Mouse (Mus musculus) midbrain, postnatal 0 days (tissue): ENCODE results near the gene Iah1. TPM values are rescaled to one million over a fixed set of nuclear protein-coding genes. Genes with fewer than 3 reads are reported as not detected.
A peak's percentile ranks its signal among the peaks of the same experiment; 100 is the strongest.

ENCODE experiments used
- ATAC-seq: fragments of 200-750 bp; cut with Nextera tagmentation; 2 replicates; pipeline ENCODE4 v1.8.0; 2017; ENCODE audit warnings: moderate number of reproducible peaks, mild to moderate bottlenecking, moderate TSS enrichment, moderate library complexity; ENCODE audit not compliant: low FRiP score
- DNase-seq: peaks from one replicate; pipeline ENCODE4 v3.0.0-alpha.2; 2015; ENCODE audit warnings: low spot score
- H3K27ac ChIP-seq: fragments of 300-500 bp; sonication (generic); 2 replicates; pipeline ENCODE4 v1.5.1; 2014; ENCODE audit warnings: low read depth, mild to moderate bottlenecking, low read length, mixed read lengths
- H3K27me3 ChIP-seq: fragments of 300-500 bp; sonication (generic); 2 replicates; pipeline ENCODE4 v1.6.1; 2014; ENCODE audit warnings: low read length, control low read depth, mixed read lengths; ENCODE audit not compliant: insufficient read depth
- H3K36me3 ChIP-seq: fragments of 300-500 bp; sonication (generic); 2 replicates; pipeline ENCODE4 v1.6.1; 2014; ENCODE audit warnings: low read length, control low read depth, mixed read lengths; ENCODE audit not compliant: insufficient read depth
- H3K4me1 ChIP-seq: fragments of 300-500 bp; sonication (generic); 2 replicates; pipeline ENCODE4 v1.6.1; 2014; ENCODE audit warnings: mild to moderate bottlenecking, control low read depth, antibody characterized with exemption, low read length, mixed read lengths; ENCODE audit not compliant: insufficient read depth
- H3K4me2 ChIP-seq: fragments of 300-500 bp; sonication (generic); 2 replicates; pipeline ENCODE4 v1.6.1; 2014; ENCODE audit warnings: low read depth, mild to moderate bottlenecking, low read length, mixed read lengths; ENCODE audit not compliant: poor library complexity, severe bottlenecking
- H3K4me3 ChIP-seq: fragments of 300-500 bp; sonication (generic); 2 replicates; pipeline ENCODE4 v1.5.1; 2014; ENCODE audit warnings: low read depth, mild to moderate bottlenecking, low read length, moderate library complexity
- H3K9ac ChIP-seq: fragments of 300-500 bp; sonication (generic); replicated peaks from 2 replicates; pipeline ENCODE4 v1.6.1; 2014; ENCODE audit warnings: mild to moderate bottlenecking, low read length, moderate library complexity, mixed read lengths; ENCODE audit not compliant: poor library complexity, severe bottlenecking
- H3K9me3 ChIP-seq: fragments of 300-500 bp; sonication (generic); 2 replicates; pipeline ENCODE4 v1.6.1; 2016; ENCODE audit warnings: low read length, control low read depth
- CTCF ChIP-seq: IDR thresholded peaks from 2 replicates; pipeline ENCODE4 v1.5.1; 2016; ENCODE audit warnings: antibody characterized with exemption, mild to moderate bottlenecking
- WGBS: fragments of 180-500 bp; shearing (Covaris S2); extraction: QIAGEN DNeasy Blood & Tissue Kit; methylation state at CpG from one replicate; pipeline ENCODE4 v1.1.7; 2014; 5-methylcytosine and 5-hydroxymethylcytosine counted together
- polyA plus RNA-seq: library from polyadenylated mRNA; unstranded; fragments of >200 nt; fragmentation: Nextera tagmentation; extraction: Ambion mirVana; gene quantifications from 2 replicates; pipeline ENCODE4 v1.2.1, GENCODE M21; 2015
- total RNA-seq: library from RNA; depleted of rRNA; stranded (reverse); fragments of >200 nt; gene quantifications from 2 replicates; pipeline ENCODE4 v1.2.3, GENCODE M21; 2014; rRNA removed

The Iah1 gene
- total and polyA plus RNA-seq, 2 experiments from 2014 or later = 19.8 to 22.2 TPM

DNA sequence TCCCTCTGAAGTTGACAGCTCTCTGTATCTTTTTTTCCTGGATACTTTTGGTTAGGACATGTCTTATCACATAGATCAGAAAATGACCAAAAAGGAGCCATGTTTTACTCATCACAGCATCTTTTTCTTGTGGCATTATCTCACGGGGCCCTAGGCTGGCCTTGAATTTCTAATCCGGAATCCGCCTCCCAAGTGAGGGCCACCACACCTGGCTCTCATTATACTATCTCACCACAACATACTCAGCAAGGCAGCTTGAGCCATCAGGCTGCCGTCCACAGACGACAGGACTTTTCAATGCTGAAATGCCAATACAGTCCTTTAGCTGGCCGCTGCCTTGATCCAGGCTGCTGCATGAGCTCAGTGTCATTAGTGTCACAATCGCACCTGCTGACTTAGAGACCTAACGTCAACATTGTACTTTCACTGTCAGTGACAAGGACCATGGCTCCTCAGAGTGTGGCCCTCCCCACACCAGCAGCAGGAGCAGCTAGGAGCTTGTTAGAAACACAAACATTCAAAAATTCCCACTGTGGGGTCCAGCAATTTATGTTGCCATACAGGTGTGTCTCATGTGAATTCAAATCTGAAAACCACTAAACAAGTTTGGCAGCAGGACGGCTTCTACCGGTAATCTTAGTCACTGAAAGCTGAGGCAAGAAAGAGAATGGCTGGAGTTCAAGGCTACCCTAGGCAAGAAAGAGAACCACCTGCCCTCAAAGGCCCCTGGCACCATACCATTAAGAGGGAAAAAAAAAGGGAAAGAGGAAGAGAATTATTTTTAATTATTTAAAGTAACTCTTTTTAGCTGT, 48.6 kb downstream of the Iah1 start:
- no peak overlapping the region for H3K9ac ChIP-seq
- no peaks in the 10 kb centered on the region for H3K4me1 ChIP-seq
- TF ChIP-seq CTCF = no peak
- 83% methylated on average over 10 of the region's 10 CpGs for WGBS
- no peaks in the 10 kb centered on the region for H3K27me3 ChIP-seq
- no peak overlapping the region for H3K4me2 ChIP-seq
- no peaks in the 10 kb centered on the region for H3K9me3 ChIP-seq
- H3K36me3 ChIP-seq = no peaks in the 10 kb centered on the region
- no peak overlapping the region for H3K4me3 ChIP-seq
- H3K27ac ChIP-seq = no peak overlapping the region
- DNase-seq (no peak), ATAC-seq (no peak)

DNA sequence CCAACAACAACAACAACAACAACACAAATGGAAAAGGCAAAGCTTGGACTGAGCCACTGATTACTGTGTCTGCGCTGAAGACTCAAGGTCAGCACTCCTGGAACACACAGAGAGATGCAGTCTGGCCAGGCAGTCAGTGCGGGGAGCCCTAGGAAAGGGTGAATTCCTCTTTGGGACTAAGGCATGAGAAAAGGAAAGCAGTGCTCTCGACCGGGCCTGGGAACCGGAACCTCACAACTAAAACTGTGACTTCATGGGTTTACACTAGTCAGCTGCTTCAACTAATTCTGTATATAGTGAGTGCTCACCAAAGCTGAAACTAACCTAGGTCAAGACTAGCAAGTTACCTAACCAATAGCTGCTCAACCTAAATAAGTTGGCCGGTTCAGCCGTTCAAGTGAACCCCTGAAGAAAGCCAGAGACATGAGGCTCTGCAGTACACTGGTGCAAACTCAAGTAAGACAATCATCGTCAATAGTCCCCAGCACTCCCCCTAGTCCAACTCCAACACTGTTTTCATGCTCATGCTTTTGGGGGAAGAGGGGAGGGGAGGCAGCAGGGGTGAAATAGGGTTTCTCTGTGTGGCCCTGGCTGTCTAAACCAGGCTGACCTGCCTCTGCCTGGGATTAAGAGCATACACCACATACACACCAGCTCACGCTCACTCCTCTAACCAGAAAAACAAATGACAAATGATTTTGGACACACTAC, 52.3 kb downstream of the Iah1 start:
- no peaks in the 10 kb centered on the region for H3K36me3 ChIP-seq
- no peak overlapping the region for H3K9ac ChIP-seq

DNA sequence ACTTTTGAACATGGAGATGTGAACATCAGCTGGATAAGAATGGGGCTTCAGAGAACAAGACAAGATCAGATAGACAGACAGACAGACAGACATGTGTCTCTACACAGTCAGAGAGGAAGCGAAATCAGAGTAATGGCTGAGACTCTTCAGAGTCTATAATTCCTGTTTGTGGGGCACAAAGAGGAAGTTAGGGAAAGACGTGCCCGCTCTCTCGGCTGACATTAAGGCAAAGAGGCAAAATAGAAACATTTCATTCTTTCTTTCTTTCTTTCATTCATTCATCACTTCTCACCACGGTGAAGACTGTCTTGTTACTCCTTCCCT, 52.9 kb downstream of the Iah1 start:
- Histone ChIP-seq H3K27ac (no peak overlapping the region), H3K4me2 (no peak overlapping the region), H3K9ac (no peak overlapping the region), H3K27me3 (no peaks in the 10 kb centered on the region), H3K9me3 (no peaks in the 10 kb centered on the region), H3K4me1 (no peaks in the 10 kb centered on the region), H3K4me3 (no peak overlapping the region), H3K36me3 (no peaks in the 10 kb centered on the region)
- no peak for TF ChIP-seq CTCF
- ATAC-seq (no peak), DNase-seq (no peak)
- 90% methylated on average over 5 of the region's 5 CpGs for WGBS

More for the DNA sequence above, 52.3 kb downstream of the Iah1 start:
- Histone ChIP-seq H3K4me3 (no peak overlapping the region), H3K27me3 (no peaks in the 10 kb centered on the region), H3K9me3 (no peaks in the 10 kb centered on the region), H3K27ac (no peak overlapping the region), H3K4me2 (no peak overlapping the region), H3K4me1 (no peaks in the 10 kb centered on the region)
- TF ChIP-seq CTCF = no peak
- no peak for ATAC-seq
- DNase-seq = no peak
- WGBS = 90% methylated on average over 9 of the region's 9 CpGs

DNA sequence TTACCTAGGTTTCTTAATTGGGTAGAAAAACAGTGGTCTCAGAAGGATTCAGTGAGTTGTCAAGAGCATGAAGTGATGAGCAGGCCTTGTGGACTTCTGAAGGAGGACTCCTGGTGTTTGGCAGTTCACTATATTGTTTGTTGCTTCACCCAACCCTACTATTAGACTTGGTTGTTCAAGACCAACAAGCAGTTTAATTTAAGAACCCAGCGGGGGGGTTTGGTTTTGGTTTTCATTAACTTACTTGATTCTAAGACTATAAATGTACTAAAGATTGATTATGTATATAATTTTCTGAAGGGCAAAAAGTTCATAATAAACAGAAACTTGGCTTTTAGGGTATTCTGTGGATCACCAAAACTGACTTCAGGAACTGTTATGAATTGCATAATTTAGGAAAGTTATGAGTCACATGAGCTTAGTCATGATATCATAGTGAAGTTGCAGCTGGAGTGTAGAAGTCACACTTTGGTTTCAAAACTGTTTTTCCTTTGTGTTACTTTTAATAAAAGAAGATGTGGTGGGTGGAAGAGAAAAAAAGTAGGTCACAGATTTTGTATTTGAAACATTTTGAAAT, 53.9 kb downstream of the Iah1 start:
- Histone ChIP-seq H3K4me1 (no peaks in the 10 kb centered on the region), H3K4me3 (no peak overlapping the region), H3K36me3 (no peaks in the 10 kb centered on the region), H3K4me2 (no peak overlapping the region), H3K9me3 (no peaks in the 10 kb centered on the region), H3K9ac (no peak overlapping the region), H3K27ac (no peak overlapping the region), H3K27me3 (no peaks in the 10 kb centered on the region)
- 98% methylated on average over 1 of the region's 1 CpGs for WGBS
- DNase-seq (no peak), ATAC-seq (no peak)
- TF ChIP-seq CTCF = no peak

DNA sequence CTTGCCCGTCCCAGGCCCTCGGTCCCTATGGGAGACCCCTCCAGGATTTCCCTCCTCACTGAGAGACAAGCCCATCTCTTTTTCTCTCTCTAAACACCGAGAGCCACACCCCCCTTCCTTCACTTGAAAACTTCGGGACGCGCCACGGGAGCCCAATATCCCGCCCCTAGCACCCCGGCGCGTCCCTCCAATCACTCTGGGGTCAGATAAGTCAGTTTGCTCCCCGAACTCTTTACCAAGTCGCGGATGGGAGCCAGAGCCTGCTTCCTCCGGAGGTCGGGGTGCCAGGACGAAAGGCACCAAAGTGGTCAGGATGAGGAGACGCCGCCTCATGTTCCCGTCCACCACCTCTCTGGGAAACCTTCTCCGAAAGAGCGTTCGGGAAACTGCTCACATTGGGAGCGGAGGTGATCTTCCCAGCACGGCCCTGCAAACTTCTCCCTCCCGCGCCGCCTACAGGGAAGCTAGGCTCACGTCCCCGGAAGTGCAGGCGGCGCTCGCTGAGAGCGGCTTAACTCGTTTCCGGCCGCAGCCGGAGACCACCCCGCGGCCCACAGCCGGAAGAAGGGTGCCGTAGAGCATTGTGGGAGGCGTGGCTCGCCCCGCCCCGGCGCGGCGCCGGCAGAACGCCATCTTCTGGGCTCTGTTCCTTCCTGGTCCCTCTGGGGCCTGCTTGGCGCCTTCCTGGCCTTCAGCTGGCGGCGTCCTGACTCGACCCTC, 57.1 kb downstream of the Iah1 start, which contains the start of gene Adam17:
Adam17 (minus strand) TSS at position 533 of the 720 bp plus-strand sequence.
- peak; percentile 98 for ATAC-seq
- 0% methylated on average over 55 of the region's 55 CpGs for WGBS
- Histone ChIP-seq H3K4me1 (no peaks in the 10 kb centered on the region), H3K4me2 (peak within 1 kb of the TSS; percentile 75), H3K9ac (peak within 1 kb of the TSS; percentile 86), H3K36me3 (no peaks in the 10 kb centered on the region), H3K27ac (peak within 1 kb of the TSS; percentile 96), H3K4me3 (peak within 1 kb of the TSS; percentile 73), H3K27me3 (no peaks in the 10 kb centered on the region), H3K9me3 (no peaks in the 10 kb centered on the region)
- peak; percentile 79 for TF ChIP-seq CTCF
- DNase-seq = peak; percentile 97

Other genes with a start within 250 kb of the Iah1 start
- 39.4 and 45.1 TPM in 2 replicates for gene Cpsf3, start 31.0 kb upstream of the Iah1 start, total RNA-seq
- gene Cpsf3, start 31.0 kb upstream of the Iah1 start, polyA plus RNA-seq = 69.1 and 69.6 TPM in 2 replicates
- 16.1 and 17.5 TPM in 2 replicates for gene Itgb1bp1, start 30.1 kb upstream of the Iah1 start, total RNA-seq
- gene Itgb1bp1, start 30.1 kb upstream of the Iah1 start, polyA plus RNA-seq = 30.0 and 30.8 TPM in 2 replicates
- gene Adam17, start 57.2 kb downstream of the Iah1 start, total RNA-seq = 17.0 and 23.7 TPM in 2 replicates
- 10.3 and 11.4 TPM in 2 replicates for gene Adam17, start 57.2 kb downstream of the Iah1 start, polyA plus RNA-seq
- gene Ywhaq, start 101.2 kb downstream of the Iah1 start, total RNA-seq = 675 and 762 TPM in 2 replicates
- gene Ywhaq, start 101.2 kb downstream of the Iah1 start, polyA plus RNA-seq = 1,218 and 1,259 TPM in 2 replicates